Mouse (Mus musculus): ENCODE measurements at regions not wholly inside any gene's neighbourhood (a gene's known extent, or its start where the extent isn't known, plus 50 kb on each side); places are given as distances from the start of the nearest gene placed in this dataset.

GRCm38 (mm10) chr9:85167243-85167642 is 145.3 kb upstream of the Gm11114 start:
- TF ChIP-seq MAFK (IDR thresholded peaks at IDR 0.05; ENCODE audit: insufficient read depth, low read depth, low read length), result no peak
- no peak for TF ChIP-seq CHD2 (IDR thresholded peaks at IDR 0.05; ENCODE audit: low read depth, low read length)
